Mouse (Mus musculus): ENCODE measurements at regions not wholly inside any gene's neighbourhood (a gene's known extent, or its start where the extent isn't known, plus 50 kb on each side); places are given as distances from the start of the nearest gene placed in this dataset.

GRCm38 (mm10) chr15:59734376-59734775 lies 282.0 kb downstream of the 4933412E24Rik start:
- TF ChIP-seq CTCF (IDR thresholded peaks at IDR 0.05): no peak
- no peak for TF ChIP-seq EP300 (IDR thresholded peaks at IDR 0.05)
